In the genomic region with DNA sequence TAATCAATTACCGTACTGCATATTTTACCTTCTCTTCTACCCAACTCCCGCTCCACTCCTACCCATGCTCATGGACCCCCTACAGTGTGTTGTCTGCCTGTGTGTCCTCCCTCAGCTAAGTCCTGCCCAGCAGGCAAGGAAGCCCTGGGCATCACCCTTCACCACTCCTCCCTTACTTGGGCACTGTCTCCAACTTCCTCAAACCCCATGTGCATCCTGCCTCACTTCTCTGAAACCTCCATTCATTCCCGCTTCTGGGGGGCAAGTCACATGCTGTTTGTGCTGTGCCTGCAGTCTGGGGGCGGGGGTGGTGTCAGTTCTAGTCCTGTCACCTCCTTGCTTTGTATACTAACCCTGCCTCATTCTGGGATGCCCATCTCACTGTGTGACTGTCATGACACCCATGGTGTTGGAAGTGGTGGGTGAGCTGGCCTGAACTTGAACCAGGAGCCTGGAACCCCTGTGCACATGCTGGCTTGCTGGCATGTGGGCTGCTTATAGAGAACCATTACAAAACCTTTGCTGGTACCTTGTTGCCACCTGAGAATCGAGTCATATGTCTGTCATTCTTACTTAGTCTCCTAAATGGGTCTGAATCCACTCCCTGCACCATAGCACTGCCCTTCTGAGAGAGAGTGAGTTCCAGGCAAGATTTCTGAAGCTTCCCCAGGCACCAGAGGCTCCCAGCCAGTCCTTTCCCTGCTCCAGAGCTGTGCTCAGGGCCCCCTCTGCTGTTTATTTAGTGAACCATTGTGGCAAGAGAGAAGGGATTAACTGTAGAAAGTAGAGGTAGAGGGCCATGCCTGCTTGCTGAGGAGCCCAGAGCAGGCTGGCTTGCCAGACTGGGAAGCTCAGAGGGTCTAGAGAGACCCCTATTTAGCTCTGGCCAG, we compare ENCODE assay signal across 7 mouse cellular contexts. TPM values are rescaled to one million over a fixed set of nuclear protein-coding genes. Genes with fewer than 3 reads are reported as not detected.
DNase-seq lines count a peak whose midpoint lies in the region.

No protein-coding gene starts in this region.

- intact Hi-C loops in heart, postnatal 14 days (cut with DNase I), result no loop called here

- peak; percentile 49 to 66 for DNase-seq in right cerebral cortex, adult 2 months (ENCODE audit: low spot score in 2 of 2)
- no peak for DNase-seq in right cerebral cortex, postnatal 36 days (ENCODE audit: low spot score in 2 of 2)
- DNase-seq in embryo, embryonic 11 days, result peak; percentile 71
- peak; percentile 54 to 68 for DNase-seq in heart, postnatal 14 days
- DNase-seq in layer of hippocampus, postnatal 10 days (ENCODE audit: low spot score in 2 of 2), result peak; percentile 65 to 77
- DNase-seq in lung, postnatal 36 days, result peak; percentile 60
- no peak for DNase-seq in thymus, postnatal 14 days

RNA-seq across cellular contexts. Expression of a gene that starts 18.7 kb away (rescaled TPM):
- 10 to 100 TPM; 33.0 to 36.3 TPM for total RNA-seq in heart, postnatal 14 days (2021)
- total RNA-seq in layer of hippocampus, postnatal 10 days (2021), result 10 to 100 TPM; 49.1 to 54.6 TPM

RNA-seq across cellular contexts. Expression of a gene that starts 21.2 kb away (rescaled TPM):
- 1 to 10 TPM; 9.7 to 9.9 TPM for total RNA-seq in heart, postnatal 14 days (2021)
- 10 to 100 TPM; 13.9 to 14.5 TPM for total RNA-seq in layer of hippocampus, postnatal 10 days (2021)

RNA-seq across cellular contexts. Expression of a gene that starts 21.2 kb away (rescaled TPM):
- under 1 TPM; 0.17 to 0.29 TPM for total RNA-seq in heart, postnatal 14 days (2021)
- 1 to 10 TPM; 1.9 to 3.0 TPM for total RNA-seq in layer of hippocampus, postnatal 10 days (2021)

RNA-seq across cellular contexts. Expression of a gene that starts 42.3 kb away (rescaled TPM):
- 1,000 to 10,000 TPM; 2,034 to 2,074 TPM for total RNA-seq in heart, postnatal 14 days (2021)
- 1,000 to 10,000 TPM; 2,066 to 2,109 TPM for total RNA-seq in layer of hippocampus, postnatal 10 days (2021)

Comparison
In these comparisons a context has a peak if more than half of its experiments do, and no peak if none do; other contexts are left out.
1. DNase-seq: peak in right cerebral cortex, adult 2 months (2 of 2), embryo, embryonic 11 days (single experiment), heart, postnatal 14 days (2 of 2), layer of hippocampus, postnatal 10 days (2 of 2) and lung, postnatal 36 days (single experiment); none in right cerebral cortex, postnatal 36 days (0 of 2) and thymus, postnatal 14 days (single experiment).